Mouse (Mus musculus) ovary, adult 10 weeks (tissue): ENCODE measurements around the gene Nt5c3. TPM values are rescaled to one million over a fixed set of nuclear protein-coding genes. Genes with fewer than 3 reads are reported as not detected.

ENCODE experiments used
- polyA plus RNA-seq: library from polyadenylated mRNA; stranded (reverse); fragments of 350-450 nt; fragmentation: Illumina TruSeq; extraction: RNeasy Lipid Tissue Mini Kit (QIAGEN cat#74804); gene quantifications from one replicate; pipeline ENCODE4 v1.2.3, GENCODE M21; 2014

The Nt5c3 gene
- 128 TPM for polyA plus RNA-seq

GRCm38 (mm10) chr6:56923726-56924707 lies at the start of gene Nt5c3, which contains the start of gene Vmn1r4:
TSS of gene Nt5c3 (minus strand) at chr6:56923932.
TSS of gene Vmn1r4 (plus strand) at chr6:56924015.

GRCm38 (mm10) chr6:56969973-56970372 lies 46.2 kb upstream of the Nt5c3 start, which contains the start of gene Vmn1r5:
TSS of gene Vmn1r5 (plus strand) at chr6:56970273.

Other genes with a start within 250 kb of the Nt5c3 start
- 159 TPM for gene Lsm5, start 219.2 kb downstream of the Nt5c3 start, polyA plus RNA-seq
- 64.9 TPM for gene Avl9, start 209.0 kb downstream of the Nt5c3 start, polyA plus RNA-seq
- gene Kbtbd2, start 126.1 kb downstream of the Nt5c3 start, polyA plus RNA-seq: 76.9 TPM
- gene Fkbp9, start 91.9 kb downstream of the Nt5c3 start, polyA plus RNA-seq: 132 TPM
- 0.46 TPM for gene Vmn1r4, start 83 bp upstream of the Nt5c3 start, polyA plus RNA-seq
- gene Vmn1r5, start 46.3 kb upstream of the Nt5c3 start, polyA plus RNA-seq: not detected
- gene Vmn1r6, start 73.3 kb upstream of the Nt5c3 start, polyA plus RNA-seq: not detected
- gene Vmn1r7, start 101.4 kb upstream of the Nt5c3 start, polyA plus RNA-seq: not detected
- gene Vmn1r8, start 108.4 kb upstream of the Nt5c3 start, polyA plus RNA-seq: not detected
- gene Vmn1r9, start 142.9 kb upstream of the Nt5c3 start, polyA plus RNA-seq: not detected
- gene Vmn1r10, start 185.5 kb upstream of the Nt5c3 start, polyA plus RNA-seq: not detected
- gene Vmn1r11, start 209.5 kb upstream of the Nt5c3 start, polyA plus RNA-seq: not detected
- not detected for gene Vmn1r12, start 233.0 kb upstream of the Nt5c3 start, polyA plus RNA-seq